Mouse (Mus musculus): ENCODE results near the gene Prlr. TPM values are rescaled to one million over a fixed set of nuclear protein-coding genes. Genes with fewer than 3 reads are reported as not detected.

The Prlr gene
- polyA plus RNA-seq, 1 experiment from 2014 or later, result 2.7 TPM

GRCm38 (mm10) chr15:10262219-10262618, 85.2 kb downstream of the Prlr start:
- no peak for ATAC-seq (ENCODE audit: insufficient number of reproducible peaks, insufficient read depth, low FRiP score, low read depth)

GRCm38 (mm10) chr15:10262641-10263040, 85.6 kb downstream of the Prlr start:
- H3K36me3 ChIP-seq (ENCODE audit: control insufficient read depth, insufficient read depth, low read length), result no peaks in the 10 kb centered on the region
- WGBS, result 82% methylated on average over 1 of the region's 1 CpGs
- H3K9ac ChIP-seq (ENCODE audit: low read length), result no peak overlapping the region
- H3K4me1 ChIP-seq (ENCODE audit: control insufficient read depth in 2 of 2, insufficient read depth in 2 of 2, low read length in 2 of 2), result no peaks in the 10 kb centered on the region
- no peak for ATAC-seq (ENCODE audit: insufficient number of reproducible peaks, insufficient read depth, low FRiP score, low read depth)
- no peak overlapping the region for H3K4me3 ChIP-seq (ENCODE audit: control insufficient read depth in 1 of 2, insufficient read depth in 1 of 2, low read depth in 1 of 2, low read length in 2 of 2)
- no peaks in the 10 kb centered on the region for H3K9me3 ChIP-seq (ENCODE audit: control insufficient read depth, low read length)
- no peak overlapping the region for H3K4me2 ChIP-seq (ENCODE audit: low read length)
- H3K27me3 ChIP-seq (ENCODE audit: control insufficient read depth, insufficient read depth, low read length), result no peaks in the 10 kb centered on the region
- H3K27ac ChIP-seq (replicated peaks in 1 of 2; ENCODE audit: control insufficient read depth in 1 of 2, insufficient read depth in 1 of 2, low read depth in 2 of 2, low read length in 2 of 2), result no peak overlapping the region

More at GRCm38 (mm10) chr15:10262219-10262618, 85.2 kb downstream of the Prlr start:
- 83% methylated on average over 2 of the region's 2 CpGs for WGBS
- Histone ChIP-seq H3K4me3 (ENCODE audit: control insufficient read depth in 1 of 2, insufficient read depth in 1 of 2, low read depth in 1 of 2, low read length in 2 of 2) (no peak overlapping the region), H3K27ac (replicated peaks in 1 of 2; ENCODE audit: control insufficient read depth in 1 of 2, insufficient read depth in 1 of 2, low read depth in 2 of 2, low read length in 2 of 2) (no peak overlapping the region), H3K9ac (ENCODE audit: low read length) (no peak overlapping the region), H3K9me3 (ENCODE audit: control insufficient read depth, low read length) (no peaks in the 10 kb centered on the region), H3K4me1 (ENCODE audit: control insufficient read depth in 2 of 2, insufficient read depth in 2 of 2, low read length in 2 of 2) (no peaks in the 10 kb centered on the region), H3K4me2 (ENCODE audit: low read length) (no peak overlapping the region), H3K27me3 (ENCODE audit: control insufficient read depth, insufficient read depth, low read length) (no peaks in the 10 kb centered on the region), H3K36me3 (ENCODE audit: control insufficient read depth, insufficient read depth, low read length) (no peaks in the 10 kb centered on the region)

- Histone ChIP-seq H3K4me3 (ENCODE audit: control insufficient read depth in 1 of 2, insufficient read depth in 1 of 2, low read depth in 1 of 2, low read length in 2 of 2) (no peak overlapping the region), H3K36me3 (ENCODE audit: control insufficient read depth, insufficient read depth, low read length) (no peaks in the 10 kb centered on the region), H3K9me3 (ENCODE audit: control insufficient read depth, low read length) (no peaks in the 10 kb centered on the region), H3K27me3 (ENCODE audit: control insufficient read depth, insufficient read depth, low read length) (no peaks in the 10 kb centered on the region), H3K4me2 (ENCODE audit: low read length) (no peak overlapping the region), H3K27ac (replicated peaks in 1 of 2; ENCODE audit: control insufficient read depth in 1 of 2, insufficient read depth in 1 of 2, low read depth in 2 of 2, low read length in 2 of 2) (no peak overlapping the region), H3K9ac (ENCODE audit: low read length) (no peak overlapping the region), H3K4me1 (ENCODE audit: control insufficient read depth in 2 of 2, insufficient read depth in 2 of 2, low read length in 2 of 2) (no peaks in the 10 kb centered on the region)
- ATAC-seq (ENCODE audit: insufficient number of reproducible peaks, insufficient read depth, low FRiP score, low read depth), result no peak
- 73% methylated on average over 3 of the region's 3 CpGs for WGBS
Measured at GRCm38 (mm10) chr15:10263420-10263819, 86.4 kb downstream of the Prlr start.

GRCm38 (mm10) chr15:10264885-10265284, 87.8 kb downstream of the Prlr start:
- H3K4me1 ChIP-seq (ENCODE audit: control insufficient read depth in 2 of 2, insufficient read depth in 2 of 2, low read length in 2 of 2), result no peaks in the 10 kb centered on the region
- no peak overlapping the region for H3K9ac ChIP-seq (ENCODE audit: low read length)
- H3K27ac ChIP-seq (replicated peaks in 1 of 2; ENCODE audit: control insufficient read depth in 1 of 2, insufficient read depth in 1 of 2, low read depth in 2 of 2, low read length in 2 of 2), result no peak overlapping the region
- no peaks in the 10 kb centered on the region for H3K27me3 ChIP-seq (ENCODE audit: control insufficient read depth, insufficient read depth, low read length)
- no peak for ATAC-seq (ENCODE audit: insufficient number of reproducible peaks, insufficient read depth, low FRiP score, low read depth)
- H3K36me3 ChIP-seq (ENCODE audit: control insufficient read depth, insufficient read depth, low read length), result no peaks in the 10 kb centered on the region
- H3K9me3 ChIP-seq (ENCODE audit: control insufficient read depth, low read length), result no peaks in the 10 kb centered on the region
- WGBS, result 84% methylated on average over 5 of the region's 5 CpGs
- H3K4me3 ChIP-seq (ENCODE audit: control insufficient read depth in 1 of 2, insufficient read depth in 1 of 2, low read depth in 1 of 2, low read length in 2 of 2), result no peak overlapping the region
- H3K4me2 ChIP-seq (ENCODE audit: low read length), result no peak overlapping the region

- 52% methylated on average over 3 of the region's 3 CpGs for WGBS
Measured at GRCm38 (mm10) chr15:10267251-10267650, 90.2 kb downstream of the Prlr start.

GRCm38 (mm10) chr15:10276386-10276785, 99.3 kb downstream of the Prlr start:
- no peak for ATAC-seq (ENCODE audit: insufficient number of reproducible peaks, insufficient read depth, low FRiP score, low read depth)
- Histone ChIP-seq H3K9ac (ENCODE audit: low read length) (no peak overlapping the region), H3K27ac (replicated peaks in 1 of 2; ENCODE audit: control insufficient read depth in 1 of 2, insufficient read depth in 1 of 2, low read depth in 2 of 2, low read length in 2 of 2) (no peak overlapping the region)

More at GRCm38 (mm10) chr15:10267251-10267650, 90.2 kb downstream of the Prlr start:
- no peaks in the 10 kb centered on the region for H3K9me3 ChIP-seq (ENCODE audit: control insufficient read depth, low read length)
- no peak overlapping the region for H3K4me2 ChIP-seq (ENCODE audit: low read length)
- no peaks in the 10 kb centered on the region for H3K4me1 ChIP-seq (ENCODE audit: control insufficient read depth in 2 of 2, insufficient read depth in 2 of 2, low read length in 2 of 2)
- H3K27me3 ChIP-seq (ENCODE audit: control insufficient read depth, insufficient read depth, low read length), result no peaks in the 10 kb centered on the region
- no peak overlapping the region for H3K4me3 ChIP-seq (ENCODE audit: control insufficient read depth in 1 of 2, insufficient read depth in 1 of 2, low read depth in 1 of 2, low read length in 2 of 2)
- no peak overlapping the region for H3K9ac ChIP-seq (ENCODE audit: low read length)
- H3K36me3 ChIP-seq (ENCODE audit: control insufficient read depth, insufficient read depth, low read length), result no peaks in the 10 kb centered on the region
- no peak for ATAC-seq (ENCODE audit: insufficient number of reproducible peaks, insufficient read depth, low FRiP score, low read depth)
- H3K27ac ChIP-seq (replicated peaks in 1 of 2; ENCODE audit: control insufficient read depth in 1 of 2, insufficient read depth in 1 of 2, low read depth in 2 of 2, low read length in 2 of 2), result no peak overlapping the region

GRCm38 (mm10) chr15:10277461-10277860, 100.4 kb downstream of the Prlr start:
- Histone ChIP-seq H3K4me2 (ENCODE audit: low read length) (no peak overlapping the region), H3K4me1 (ENCODE audit: control insufficient read depth in 2 of 2, insufficient read depth in 2 of 2, low read length in 2 of 2) (no peaks in the 10 kb centered on the region), H3K36me3 (ENCODE audit: control insufficient read depth, insufficient read depth, low read length) (no peaks in the 10 kb centered on the region), H3K9me3 (ENCODE audit: control insufficient read depth, low read length) (no peaks in the 10 kb centered on the region), H3K9ac (ENCODE audit: low read length) (no peak overlapping the region), H3K27ac (replicated peaks in 1 of 2; ENCODE audit: control insufficient read depth in 1 of 2, insufficient read depth in 1 of 2, low read depth in 2 of 2, low read length in 2 of 2) (no peak overlapping the region), H3K4me3 (ENCODE audit: control insufficient read depth in 1 of 2, insufficient read depth in 1 of 2, low read depth in 1 of 2, low read length in 2 of 2) (no peak overlapping the region), H3K27me3 (ENCODE audit: control insufficient read depth, insufficient read depth, low read length) (no peaks in the 10 kb centered on the region)
- ATAC-seq (ENCODE audit: insufficient number of reproducible peaks, insufficient read depth, low FRiP score, low read depth), result no peak
- 64% methylated on average over 4 of the region's 4 CpGs for WGBS

More at GRCm38 (mm10) chr15:10276386-10276785, 99.3 kb downstream of the Prlr start:
- Histone ChIP-seq H3K4me1 (ENCODE audit: control insufficient read depth in 2 of 2, insufficient read depth in 2 of 2, low read length in 2 of 2) (no peaks in the 10 kb centered on the region), H3K9me3 (ENCODE audit: control insufficient read depth, low read length) (no peaks in the 10 kb centered on the region), H3K4me3 (ENCODE audit: control insufficient read depth in 1 of 2, insufficient read depth in 1 of 2, low read depth in 1 of 2, low read length in 2 of 2) (no peak overlapping the region), H3K4me2 (ENCODE audit: low read length) (no peak overlapping the region), H3K36me3 (ENCODE audit: control insufficient read depth, insufficient read depth, low read length) (no peaks in the 10 kb centered on the region), H3K27me3 (ENCODE audit: control insufficient read depth, insufficient read depth, low read length) (no peaks in the 10 kb centered on the region)

- Histone ChIP-seq H3K4me1 (ENCODE audit: control insufficient read depth in 2 of 2, insufficient read depth in 2 of 2, low read length in 2 of 2) (no peaks in the 10 kb centered on the region), H3K9me3 (ENCODE audit: control insufficient read depth, low read length) (no peaks in the 10 kb centered on the region), H3K36me3 (ENCODE audit: control insufficient read depth, insufficient read depth, low read length) (no peaks in the 10 kb centered on the region), H3K9ac (ENCODE audit: low read length) (no peak overlapping the region), H3K27me3 (ENCODE audit: control insufficient read depth, insufficient read depth, low read length) (no peaks in the 10 kb centered on the region), H3K4me3 (ENCODE audit: control insufficient read depth in 1 of 2, insufficient read depth in 1 of 2, low read depth in 1 of 2, low read length in 2 of 2) (no peak overlapping the region), H3K27ac (replicated peaks in 1 of 2; ENCODE audit: control insufficient read depth in 1 of 2, insufficient read depth in 1 of 2, low read depth in 2 of 2, low read length in 2 of 2) (no peak overlapping the region), H3K4me2 (ENCODE audit: low read length) (no peak overlapping the region)
- 84% methylated on average over 5 of the region's 5 CpGs for WGBS
- ATAC-seq (ENCODE audit: insufficient number of reproducible peaks, insufficient read depth, low FRiP score, low read depth), result no peak
Measured at GRCm38 (mm10) chr15:10281546-10281945, 104.5 kb downstream of the Prlr start.
